Comparison of ENCODE assay signal across 9 mouse cellular contexts in genomic region chr8:122719500-122720065, GRCm38 (mm10). TPM values are rescaled to one million over a fixed set of nuclear protein-coding genes. Genes with fewer than 3 reads are reported as not detected.
DNase-seq lines count a peak whose midpoint lies in the region; ATAC-seq and TF ChIP-seq lines count a peak whose summit lies in the region.
"Had no signal": no experiment of that assay in that cellular context is flagged by ENCODE, and none has a peak within 500 bp of the region (broad histone marks: within the 10 kb centered on the region; RNA-seq: fewer than 3 reads in every experiment).

No protein-coding gene starts in this region.

- peak overlapping the region; percentile 72 for H3K27ac ChIP-seq in forebrain, embryonic 14.5 days (ENCODE audit: low read depth, low read length)
- H3K27ac ChIP-seq in kidney, postnatal 0 days, result no peak overlapping the region
- peak overlapping the region; percentile 32 for H3K27ac ChIP-seq in midbrain, embryonic 11.5 days (ENCODE audit: low read depth, low read length)
- H3K27ac ChIP-seq: limb, embryonic 15.5 days had no signal

- 0 out of 2 replicates have a peak overlapping the region, but pooled peaks have one; percentile 0 for H3K9ac ChIP-seq in forebrain, embryonic 14.5 days (ENCODE audit: low read length)
- no peak overlapping the region for H3K9ac ChIP-seq in kidney, postnatal 0 days (ENCODE audit: low read depth, low read length)
- peak overlapping the region; percentile 40; the same call in 1 of the 2 replicates for H3K9ac ChIP-seq in midbrain, embryonic 11.5 days (ENCODE audit: low read length)
- H3K9ac ChIP-seq: limb, embryonic 15.5 days had no signal

- peak overlapping the region; percentile 33; the same call in 1 of the 2 replicates for H3K4me2 ChIP-seq in forebrain, embryonic 14.5 days (ENCODE audit: low read length)
- H3K4me2 ChIP-seq in kidney, postnatal 0 days (ENCODE audit: low read length), result no peak overlapping the region
- H3K4me2 ChIP-seq in midbrain, embryonic 11.5 days, result peak overlapping the region; percentile 32; the same call in 1 of the 2 replicates

- peak; percentile 67 to 73 for DNase-seq in lung, adult 18-20 months
- no peak for DNase-seq in lung, postnatal 14 days
- DNase-seq in forebrain, embryonic 14.5 days (ENCODE audit: low spot score), result no peak
- no peak for DNase-seq in kidney, postnatal 0 days (ENCODE audit: low spot score)
- peak; percentile 87 for DNase-seq in midbrain, embryonic 11.5 days (ENCODE audit: low spot score, missing footprints)
- DNase-seq in thymus, postnatal 4 days, result peak; percentile 72
- no peak for DNase-seq in urinary bladder, adult 2 months (ENCODE audit: low spot score)
- no peak for DNase-seq in right cerebral cortex, adult 18-20 months

- H3K4me1 ChIP-seq in forebrain, embryonic 14.5 days (ENCODE audit: control insufficient read depth, insufficient read depth, low read length), result peaks cover 16% of the 10 kb centered on the region
- H3K4me1 ChIP-seq in kidney, postnatal 0 days (replicated peaks; ENCODE audit: insufficient read depth, low read length), result no peaks in the 10 kb centered on the region; the same call in 1 of the 2 replicates
- H3K4me1 ChIP-seq in midbrain, embryonic 11.5 days (ENCODE audit: control insufficient read depth, insufficient read depth, low read length), result peaks cover 9% of the 10 kb centered on the region; the same call in 1 of the 2 replicates

- H3K27me3 ChIP-seq in forebrain, embryonic 14.5 days (replicated peaks; ENCODE audit: control insufficient read depth, insufficient read depth, low read length), result no peaks in the 10 kb centered on the region
- 0 out of 2 replicates have a peak, but pooled peaks cover 4% of the 10 kb centered on the region for H3K27me3 ChIP-seq in kidney, postnatal 0 days (ENCODE audit: insufficient read depth, low read length)
- H3K27me3 ChIP-seq in midbrain, embryonic 11.5 days (ENCODE audit: control insufficient read depth, insufficient read depth, low read length), result peaks cover 2% of the 10 kb centered on the region; the same call in 1 of the 2 replicates

- TF ChIP-seq CTCF in kidney, postnatal 0 days (IDR thresholded peaks at IDR 0.05; ENCODE audit: low read depth), result peak; percentile 27; the same call in 1 of the 2 replicates

- 39% methylated on average over 7 of the region's 7 CpGs for WGBS in forebrain, embryonic 14.5 days
- 33% methylated on average over 7 of the region's 7 CpGs for WGBS in kidney, postnatal 0 days
- 28% methylated on average over 7 of the region's 7 CpGs for WGBS in midbrain, embryonic 11.5 days

- H3K9me3 ChIP-seq in forebrain, embryonic 14.5 days (replicated peaks; ENCODE audit: control insufficient read depth, low read length), result no peaks in the 10 kb centered on the region
- H3K9me3 ChIP-seq in kidney, postnatal 0 days (replicated peaks; ENCODE audit: low read length), result no peaks in the 10 kb centered on the region
- no peaks in the 10 kb centered on the region for H3K9me3 ChIP-seq in midbrain, embryonic 11.5 days (ENCODE audit: control insufficient read depth, low read length)
- H3K9me3 ChIP-seq: limb, embryonic 15.5 days had no signal

- no peaks in the 10 kb centered on the region for H3K36me3 ChIP-seq in forebrain, embryonic 14.5 days (ENCODE audit: control insufficient read depth, insufficient read depth, low read length)
- no peaks in the 10 kb centered on the region for H3K36me3 ChIP-seq in kidney, postnatal 0 days (ENCODE audit: insufficient read depth, low read length)
- H3K36me3 ChIP-seq in midbrain, embryonic 11.5 days (ENCODE audit: control insufficient read depth, insufficient read depth, low read length), result no peaks in the 10 kb centered on the region
- H3K36me3 ChIP-seq: limb, embryonic 15.5 days had no signal

- peak; percentile 59 for ATAC-seq in forebrain, embryonic 14.5 days
- no peak for ATAC-seq in kidney, postnatal 0 days (replicated peaks; ENCODE audit: low FRiP score, low read depth)
- peak; percentile 65 for ATAC-seq in midbrain, embryonic 11.5 days (ENCODE audit: low FRiP score)

- no peak overlapping the region for H3K4me3 ChIP-seq in forebrain, embryonic 14.5 days (ENCODE audit: low read depth, low read length)
- no peak overlapping the region for H3K4me3 ChIP-seq in kidney, postnatal 0 days (replicated peaks; ENCODE audit: low read depth, low read length)
- H3K4me3 ChIP-seq in midbrain, embryonic 11.5 days (ENCODE audit: low read depth, low read length), result no peak overlapping the region

RNA-seq across cellular contexts. Expression of gene Cbfa2t3, which starts 20.7 kb away (rescaled TPM):
- 10.4 and 11.5 TPM in 2 replicates for polyA plus RNA-seq in forebrain, embryonic 14.5 days (2014; fragmentation: Nextera tagmentation; extraction: Ambion mirVana)
- 3.6 and 4.4 TPM in 2 replicates for polyA plus RNA-seq in kidney, postnatal 0 days (2015; fragmentation: Nextera tagmentation; extraction: Ambion mirVana)
- polyA plus RNA-seq in midbrain, embryonic 11.5 days (2014; fragmentation: Nextera tagmentation; extraction: Ambion mirVana), result 6.1 and 6.4 TPM in 2 replicates
- polyA plus RNA-seq in urinary bladder, adult 2 months (2012; rRNA removed), result 0.95 and 4.0 TPM in 2 replicates

RNA-seq across cellular contexts. Expression of gene Acsf3, which starts 55.7 kb away (rescaled TPM):
- polyA plus RNA-seq in forebrain, embryonic 14.5 days (2014; fragmentation: Nextera tagmentation; extraction: Ambion mirVana), result 13.7 and 15.8 TPM in 2 replicates
- polyA plus RNA-seq in kidney, postnatal 0 days (2015; fragmentation: Nextera tagmentation; extraction: Ambion mirVana), result 21.4 and 23.4 TPM in 2 replicates
- 13.9 and 14.9 TPM in 2 replicates for polyA plus RNA-seq in midbrain, embryonic 11.5 days (2014; fragmentation: Nextera tagmentation; extraction: Ambion mirVana)
- 14.2 and 14.4 TPM in 2 replicates for polyA plus RNA-seq in urinary bladder, adult 2 months (2012; rRNA removed)

Comparison
In these comparisons a context has a peak if more than half of its experiments do, and no peak if none do; other contexts are left out.
1. DNase-seq: peak in lung, adult 18-20 months (2 of 2), midbrain, embryonic 11.5 days (single experiment) and thymus, postnatal 4 days (single experiment); none in lung, postnatal 14 days (single experiment), forebrain, embryonic 14.5 days (single experiment), kidney, postnatal 0 days (single experiment), urinary bladder, adult 2 months (single experiment) and right cerebral cortex, adult 18-20 months (single experiment).